Mouse (Mus musculus) stomach, postnatal 0 days (tissue): ENCODE measurements around the gene Olfr697. TPM values are rescaled to one million over a fixed set of nuclear protein-coding genes. Genes with fewer than 3 reads are reported as not detected.
"Not testable (repeated sequence)": the region's sequence is repeated elsewhere in the genome, so short reads cannot be mapped to it uniquely, and the experiment has no call there.

Experiments used
- ATAC-seq: fragments of 200-750 bp; cut with Nextera tagmentation; 2 replicates; pipeline ENCODE4 v1.8.0; 2017; ENCODE audit not compliant: low FRiP score, low TSS enrichment
- DNase-seq: peaks from one replicate; pipeline ENCODE4 v3.0.0-alpha.2; 2016; ENCODE audit warnings: low spot score
- H3K27ac ChIP-seq: fragments of 300-500 bp; sonication (generic); replicated peaks from 2 replicates; pipeline ENCODE4 v1.5.1; 2014; ENCODE audit warnings: mild to moderate bottlenecking, control low read depth
- H3K27me3 ChIP-seq: fragments of 300-500 bp; sonication (generic); 2 replicates; pipeline ENCODE4 v1.6.1; 2014; ENCODE audit warnings: low read length; ENCODE audit not compliant: control insufficient read depth, insufficient read depth
- H3K36me3 ChIP-seq: fragments of 300-500 bp; sonication (generic); 2 replicates; pipeline ENCODE4 v1.6.1; 2014; ENCODE audit warnings: low read length, mixed read lengths; ENCODE audit not compliant: control insufficient read depth, insufficient read depth
- H3K4me1 ChIP-seq: fragments of 300-500 bp; sonication (generic); replicated peaks from 2 replicates; pipeline ENCODE4 v1.6.1; 2014; ENCODE audit warnings: antibody characterized with exemption; ENCODE audit not compliant: control insufficient read depth, insufficient read depth
- H3K4me2 ChIP-seq: fragments of 300-500 bp; sonication (generic); replicated peaks from 2 replicates; pipeline ENCODE4 v1.6.1; 2014; ENCODE audit warnings: low read depth, mild to moderate bottlenecking, control low read depth, moderate library complexity
- H3K4me3 ChIP-seq: fragments of 300-500 bp; sonication (generic); 2 replicates; pipeline ENCODE4 v1.5.1; 2014; ENCODE audit warnings: low read depth, low read length, control low read depth
- H3K9ac ChIP-seq: fragments of 300-500 bp; sonication (generic); 2 replicates; pipeline ENCODE4 v1.6.1; 2014; ENCODE audit warnings: mild to moderate bottlenecking, low read length, control low read depth, mixed read lengths
- H3K9me3 ChIP-seq: fragments of 300-500 bp; sonication (generic); 2 replicates; pipeline ENCODE4 v1.6.1; 2016; ENCODE audit warnings: low read length; ENCODE audit not compliant: control insufficient read depth
- CTCF ChIP-seq: IDR thresholded peaks from 2 replicates; pipeline ENCODE4 v1.5.1; 2016; ENCODE audit warnings: antibody characterized with exemption, low read depth, mild to moderate bottlenecking, moderate library complexity
- EP300 ChIP-seq: optimal IDR thresholded peaks from 2 replicates; pipeline ENCODE3; 2016; ENCODE audit warnings: antibody characterized with exemption
- WGBS: fragments of 180-500 bp; shearing (Covaris S2); extraction: QIAGEN DNeasy Blood & Tissue Kit; methylation state at CpG from one replicate; pipeline ENCODE4 v1.1.7; 2014; 5-methylcytosine and 5-hydroxymethylcytosine counted together
- polyA plus RNA-seq: library from polyadenylated mRNA; unstranded; fragments of >200 nt; fragmentation: Nextera tagmentation; extraction: Ambion mirVana; gene quantifications from 2 replicates; pipeline ENCODE4 v1.2.1, GENCODE M21; 2015

The Olfr697 gene
- polyA plus RNA-seq, result not detected in 2 replicates

GRCm38 (mm10) chr7:106742343-106742742, at the start of gene Olfr697:
Gene Olfr697, minus strand, starts transcription at chr7:106742443.
- DNase-seq (no peak), ATAC-seq (no peak)
- no peak within 1 kb of the TSS for H3K9ac ChIP-seq
- H3K4me2 ChIP-seq, result no peak within 1 kb of the TSS
- no peak for TF ChIP-seq EP300
- TF ChIP-seq CTCF, result no peak
- H3K9me3 ChIP-seq, result no peaks in the 10 kb centered on the region
- H3K27ac ChIP-seq, result no peak within 1 kb of the TSS
- H3K4me1 ChIP-seq, result no peaks in the 10 kb centered on the region
- WGBS, result 70% methylated on average over 1 of the region's 1 CpGs
- H3K4me3 ChIP-seq, result no peak within 1 kb of the TSS
- H3K27me3 ChIP-seq, result no peaks in the 10 kb centered on the region
- H3K36me3 ChIP-seq, result no peaks in the 10 kb centered on the region

GRCm38 (mm10) chr7:106788330-106788729, 46.1 kb upstream of the Olfr697 start:
- no peak for DNase-seq
- TF ChIP-seq CTCF, result 0 out of 2 replicates have a peak, but pooled peaks have one; percentile 7
- no peak for TF ChIP-seq EP300

GRCm38 (mm10) chr7:106761008-106761407, 18.8 kb upstream of the Olfr697 start:
- ATAC-seq, result not testable (repeated sequence)
- 80% methylated on average over 2 of the region's 2 CpGs for WGBS

More at GRCm38 (mm10) chr7:106788330-106788729, 46.1 kb upstream of the Olfr697 start:
- H3K4me1 ChIP-seq, result no peaks in the 10 kb centered on the region
- no peaks in the 10 kb centered on the region for H3K36me3 ChIP-seq
- ATAC-seq, result no peak
- no peaks in the 10 kb centered on the region for H3K27me3 ChIP-seq
- no peak overlapping the region for H3K4me3 ChIP-seq
- no peak overlapping the region for H3K27ac ChIP-seq
- H3K9me3 ChIP-seq, result no peaks in the 10 kb centered on the region
- H3K9ac ChIP-seq, result no peak overlapping the region
- no peak overlapping the region for H3K4me2 ChIP-seq

GRCm38 (mm10) chr7:106758800-106759199, 16.6 kb upstream of the Olfr697 start:
- H3K9ac ChIP-seq, result no peak overlapping the region
- H3K36me3 ChIP-seq, result no peaks in the 10 kb centered on the region
- no peaks in the 10 kb centered on the region for H3K4me1 ChIP-seq
- DNase-seq, result no peak
- TF ChIP-seq EP300, result no peak
- TF ChIP-seq CTCF, result no peak
- H3K4me3 ChIP-seq, result no peak overlapping the region
- H3K27me3 ChIP-seq, result no peaks in the 10 kb centered on the region
- WGBS, result 90% methylated on average over 2 of the region's 2 CpGs
- no peaks in the 10 kb centered on the region for H3K9me3 ChIP-seq
- no peak overlapping the region for H3K4me2 ChIP-seq
- no peak overlapping the region for H3K27ac ChIP-seq
- no peak for ATAC-seq

More at GRCm38 (mm10) chr7:106761008-106761407, 18.8 kb upstream of the Olfr697 start:
- H3K4me3 ChIP-seq, H3K27me3 ChIP-seq, H3K9me3 ChIP-seq, H3K36me3 ChIP-seq, DNase-seq, H3K27ac ChIP-seq, H3K9ac ChIP-seq, H3K4me1 ChIP-seq, H3K4me2 ChIP-seq: not testable (repeated sequence)

- no peak within 1 kb of the TSS for H3K27ac ChIP-seq
- ATAC-seq, result no peak
These were observed 13.1 kb upstream of the Olfr697 start, which contains the start of gene Olfr698 for GRCm38 (mm10) chr7:106755297-106755696. Gene Olfr698, minus strand, starts transcription at chr7:106755397.

GRCm38 (mm10) chr7:106745811-106746210, 3.6 kb upstream of the Olfr697 start:
- DNase-seq (no peak), ATAC-seq (no peak)
- no peaks in the 10 kb centered on the region for H3K9me3 ChIP-seq
- no peaks in the 10 kb centered on the region for H3K27me3 ChIP-seq
- no peak for TF ChIP-seq CTCF
- no peak for TF ChIP-seq EP300
- H3K4me3 ChIP-seq, result no peak overlapping the region
- H3K36me3 ChIP-seq, result no peaks in the 10 kb centered on the region
- no peak overlapping the region for H3K4me2 ChIP-seq
- 84% methylated on average over 5 of the region's 5 CpGs for WGBS
- H3K4me1 ChIP-seq, result no peaks in the 10 kb centered on the region
- H3K27ac ChIP-seq, result no peak overlapping the region
- no peak overlapping the region for H3K9ac ChIP-seq

More at GRCm38 (mm10) chr7:106755297-106755696, 13.1 kb upstream of the Olfr697 start, which contains the start of gene Olfr698:
- Histone ChIP-seq H3K4me3 (no peak within 1 kb of the TSS), H3K36me3 (no peaks in the 10 kb centered on the region), H3K27me3 (no peaks in the 10 kb centered on the region), H3K9ac (no peak within 1 kb of the TSS), H3K4me1 (no peaks in the 10 kb centered on the region), H3K4me2 (no peak within 1 kb of the TSS), H3K9me3 (no peaks in the 10 kb centered on the region)
- DNase-seq, result no peak
- TF ChIP-seq EP300 (no peak), CTCF (no peak)
